Mouse (Mus musculus) adipose tissue, adult 10 weeks (tissue): ENCODE results near the gene Fpr2. TPM values are rescaled to one million over a fixed set of nuclear protein-coding genes. Genes with fewer than 3 reads are reported as not detected.

Experiments
- polyA plus RNA-seq: library from polyadenylated mRNA; stranded (reverse); fragments of 350-450 nt; fragmentation: Illumina TruSeq; extraction: RNeasy Lipid Tissue Mini Kit (QIAGEN cat#74804); gene quantifications from one replicate; pipeline ENCODE4 v1.2.3, GENCODE M21; 2014; ENCODE audit warnings: low read depth, low replicate concordance

The Fpr2 gene
- 0.63 TPM for polyA plus RNA-seq

DNA sequence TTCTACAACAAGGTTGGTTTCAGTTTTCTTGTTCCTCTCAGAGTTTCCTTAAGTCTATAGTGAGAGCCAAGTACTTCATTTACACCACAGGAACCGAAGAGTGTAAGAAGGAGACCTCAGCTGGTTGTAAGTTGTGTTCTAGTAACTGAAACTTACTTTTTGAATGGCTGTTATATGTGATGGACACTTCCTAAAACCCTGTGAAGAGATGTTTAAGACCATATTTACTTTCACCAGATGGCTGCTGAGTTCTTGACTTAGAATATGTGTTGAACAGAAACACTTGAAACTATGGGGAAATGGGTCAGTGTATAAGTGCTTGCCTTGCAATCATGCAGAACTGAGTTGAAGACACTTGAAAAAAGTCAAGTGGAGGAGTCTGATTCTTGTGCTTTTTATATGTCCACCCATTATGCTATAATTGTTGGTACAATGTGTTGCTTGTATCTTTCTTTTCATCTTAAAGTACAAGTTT, at the start of gene Fpr2, which contains the start of gene Fpr3:
Fpr2 (plus strand) TSS at position 51 of the 475 bp plus-strand sequence.
Fpr3 (plus strand) TSS at position 79 of the 475 bp plus-strand sequence.

GRCm38 (mm10) chr17:17855064-17855838, 32.4 kb upstream of the Fpr2 start, which contains the start of gene Has1:
Has1 (minus strand) TSS chr17:17855205.

GRCm38 (mm10) chr17:17883840-17884239, 3.8 kb upstream of the Fpr2 start, which contains the start of gene Fpr1:
Fpr1 (minus strand) TSS chr17:17883940.

Other genes with a start within 250 kb of the Fpr2 start
- not detected for gene Vmn2r90, start 184.1 kb upstream of the Fpr2 start, polyA plus RNA-seq
- 116 TPM for gene Spaca6, start 60.7 kb upstream of the Fpr2 start, polyA plus RNA-seq
- gene Has1, start 32.6 kb upstream of the Fpr2 start, polyA plus RNA-seq = 0.16 TPM
- gene Fpr1, start 3.9 kb upstream of the Fpr2 start, polyA plus RNA-seq = 0.62 TPM
- gene Fpr3, start within 50 bp of the Fpr2 start, polyA plus RNA-seq = not detected
- not detected for gene Fpr-rs4, start 133.9 kb downstream of the Fpr2 start, polyA plus RNA-seq
- gene Vmn2r124, start 161.6 kb downstream of the Fpr2 start, polyA plus RNA-seq = not detected
- gene Vmn2r91, start 197.2 kb downstream of the Fpr2 start, polyA plus RNA-seq = not detected